Mouse (Mus musculus) cortical plate, adult 2 months (tissue): ENCODE measurements around the gene Natd1. TPM values are rescaled to one million over a fixed set of nuclear protein-coding genes. Genes with fewer than 3 reads are reported as not detected.
"Not testable (repeated sequence)": the region's sequence is repeated elsewhere in the genome, so short reads cannot be mapped to it uniquely, and the experiment has no call there.

ENCODE experiments used
- H3K27ac ChIP-seq: fragments of 200-500 bp; 2 replicates; pipeline ENCODE4 v1.5.1; 2012; ENCODE audit warnings: low read length, control low read depth, inconsistent platforms; ENCODE audit not compliant: insufficient read depth
- H3K4me1 ChIP-seq: fragments of 200-500 bp; 2 replicates; pipeline ENCODE4 v1.6.1; 2011; ENCODE audit warnings: low read length; ENCODE audit not compliant: control insufficient read depth, insufficient read depth
- H3K4me3 ChIP-seq: fragments of 200-500 bp; 2 replicates; pipeline ENCODE4 v1.5.1; 2011; ENCODE audit warnings: mild to moderate bottlenecking, low read length, control low read depth; ENCODE audit not compliant: insufficient read depth
- CTCF ChIP-seq: fragments of 200-500 bp; IDR thresholded peaks from 2 replicates; pipeline ENCODE4 v1.5.1; 2011; ENCODE audit warnings: mild to moderate bottlenecking, control low read depth, low read length; ENCODE audit not compliant: insufficient read depth; ENCODE audit errors: extremely low read depth
- POLR2A ChIP-seq: fragments of 200-500 bp; IDR thresholded peaks from 2 replicates; pipeline ENCODE4 v1.6.1; 2011; ENCODE audit warnings: mild to moderate bottlenecking, low read length, control low read depth; ENCODE audit not compliant: insufficient read depth; ENCODE audit errors: extremely low read depth
- polyA plus RNA-seq: library from polyadenylated mRNA; depleted of rRNA; stranded (reverse); fragments of >200 nt; gene quantifications from 2 replicates; pipeline ENCODE4 v1.2.3, GENCODE M21; 2012

The Natd1 gene
- polyA plus RNA-seq, 1 experiment = 12.4 TPM

DNA sequence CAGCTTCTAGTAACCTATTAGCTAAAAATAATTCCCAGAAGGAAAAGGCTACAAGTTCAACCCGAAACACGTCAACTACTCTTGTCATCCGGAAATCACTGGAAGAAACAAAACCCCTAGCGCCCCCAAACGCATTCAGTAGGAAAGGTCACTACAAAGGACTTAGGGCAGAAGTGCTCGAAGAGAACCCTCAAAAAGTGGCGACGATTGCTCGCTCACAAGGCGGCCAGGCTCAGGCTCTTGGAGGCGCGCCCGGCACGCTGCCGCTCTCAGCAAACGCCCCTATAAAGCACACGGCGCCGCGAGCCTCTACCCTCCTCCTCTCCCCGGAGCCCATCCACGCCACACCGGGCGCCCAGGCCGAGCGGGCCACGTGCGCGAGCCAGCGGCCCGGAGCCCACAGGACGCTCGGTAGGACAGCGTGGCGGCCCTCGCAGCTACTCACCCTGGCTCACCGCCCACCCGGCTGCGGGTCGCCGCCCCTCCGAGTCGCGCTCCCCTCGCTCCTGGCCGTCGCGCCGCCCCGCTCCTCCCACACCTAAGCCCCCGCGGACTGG, 36.4 kb downstream of the Natd1 start:
- TF ChIP-seq CTCF (no peak), POLR2A (no peak)
- Histone ChIP-seq H3K4me1 (peaks cover 9% of the 10 kb centered on the region), H3K27ac (peak overlapping the region; percentile 30; the same call in 1 of the 2 replicates), H3K4me3 (peak overlapping the region; percentile 66)

DNA sequence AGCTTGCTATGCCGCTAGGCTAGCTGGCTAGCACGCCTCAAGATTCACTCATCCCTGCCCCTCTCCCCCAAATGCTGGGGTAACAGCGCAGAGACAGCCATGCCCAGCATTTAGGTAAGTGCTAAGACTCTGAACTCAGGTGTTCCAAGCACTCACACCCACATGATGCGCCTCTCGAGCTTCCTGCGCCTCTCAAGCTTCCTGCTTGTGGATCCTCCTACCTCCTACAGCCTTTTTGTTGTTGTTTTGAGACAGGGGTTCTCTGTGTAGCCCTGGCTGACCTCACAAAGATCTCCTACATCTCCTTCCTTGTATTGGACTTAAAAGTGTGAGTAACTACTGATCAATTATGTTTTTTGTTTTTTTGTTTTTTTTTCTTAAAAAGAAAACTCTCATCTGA, 41.4 kb downstream of the Natd1 start:
- TF ChIP-seq CTCF = no peak
- TF ChIP-seq POLR2A = no peak
- no peak overlapping the region for H3K4me3 ChIP-seq
- H3K27ac ChIP-seq = no peak overlapping the region

DNA sequence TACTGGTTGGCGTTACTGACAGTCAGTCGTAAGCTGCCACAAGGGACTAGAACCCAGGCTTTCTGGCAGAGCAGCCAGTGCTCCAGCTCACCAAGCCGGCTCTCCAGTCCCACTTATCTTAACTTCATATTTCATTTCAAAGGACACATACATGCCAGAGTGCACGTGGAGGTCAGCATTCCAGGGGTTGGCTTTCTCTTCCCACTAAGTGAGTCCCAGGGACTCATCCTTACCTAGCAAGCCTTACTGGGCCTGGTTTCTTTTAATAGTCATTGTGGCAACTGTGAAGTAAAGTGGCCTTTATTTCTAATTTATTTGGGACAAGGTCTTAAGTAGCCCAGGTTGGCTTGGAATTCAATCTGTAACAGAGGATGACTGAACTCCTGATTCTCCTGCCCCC, 43.1 kb downstream of the Natd1 start:
- TF ChIP-seq POLR2A (no peak), CTCF (no peak)
- Histone ChIP-seq H3K4me1 (peaks cover 13% of the 10 kb centered on the region), H3K4me3 (no peak overlapping the region), H3K27ac (no peak overlapping the region)

More for the DNA sequence above, 41.4 kb downstream of the Natd1 start:
- H3K4me1 ChIP-seq = peaks cover 15% of the 10 kb centered on the region

DNA sequence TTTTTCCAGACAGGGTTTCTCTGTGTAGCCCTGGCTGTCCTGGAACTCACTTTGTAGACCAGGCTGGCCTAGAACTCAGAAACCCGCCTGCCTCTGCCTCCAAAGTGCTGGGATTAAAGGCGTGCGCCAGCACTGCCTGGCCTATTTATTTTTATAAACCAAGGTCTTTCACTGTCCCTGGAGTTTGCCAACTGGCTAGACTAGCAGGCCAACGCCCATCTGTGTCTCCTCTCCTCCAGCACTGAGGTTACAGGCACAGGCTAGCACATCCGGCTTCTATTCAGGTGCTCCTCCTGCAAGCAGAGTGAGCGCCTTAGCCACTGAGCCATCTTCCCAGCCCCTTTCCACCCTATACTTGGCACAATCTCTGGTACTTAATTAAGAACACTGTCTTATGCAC, 45.1 kb downstream of the Natd1 start:
- H3K4me1 ChIP-seq = peaks cover 13% of the 10 kb centered on the region
- not testable (repeated sequence) for H3K4me3 ChIP-seq, H3K27ac ChIP-seq

DNA sequence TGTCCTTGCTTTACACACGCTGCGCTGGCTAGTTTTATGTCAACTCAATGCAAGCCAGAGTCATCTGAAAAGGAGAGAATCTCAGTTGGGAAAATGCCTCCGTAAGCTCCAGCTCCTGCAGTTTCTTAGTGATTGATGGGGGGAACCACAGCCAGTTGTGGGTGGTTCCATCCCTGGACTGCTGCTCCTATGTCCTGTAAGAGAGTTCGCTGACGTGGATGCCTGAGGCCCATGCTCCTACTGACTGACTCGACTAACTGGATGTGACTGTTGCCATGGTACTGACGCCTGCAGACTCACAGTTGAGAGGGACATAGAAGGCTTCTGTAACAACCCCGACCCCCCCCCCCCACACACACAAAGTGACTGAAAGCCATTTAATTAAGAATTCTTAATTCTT, 46.6 kb downstream of the Natd1 start:
- Histone ChIP-seq H3K4me1 (peaks cover 9% of the 10 kb centered on the region; the same call in 1 of the 2 replicates), H3K4me3 (no peak overlapping the region), H3K27ac (no peak overlapping the region)
- TF ChIP-seq POLR2A = no peak
- no peak for TF ChIP-seq CTCF

DNA sequence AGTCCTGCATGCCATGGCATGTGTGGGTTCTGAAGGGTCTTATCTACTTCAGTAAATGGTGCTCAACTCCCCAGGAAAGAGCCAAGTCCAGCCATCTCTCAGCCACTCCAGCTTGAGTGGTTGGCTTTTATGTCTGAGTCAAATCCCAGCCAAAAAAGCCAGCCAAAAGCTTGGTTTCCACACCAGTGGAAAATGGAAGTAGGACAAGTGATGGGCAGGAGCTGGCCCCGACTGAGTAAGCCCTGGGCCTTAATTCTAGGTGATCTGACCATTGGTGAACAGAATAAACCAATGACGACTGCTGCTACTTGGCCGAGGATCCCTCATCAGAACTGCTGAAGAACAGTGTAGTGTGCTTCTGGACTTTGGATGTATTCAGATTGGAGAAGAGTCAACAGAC, 47.1 kb downstream of the Natd1 start:
- peaks cover 7% of the 10 kb centered on the region; the same call in 1 of the 2 replicates for H3K4me1 ChIP-seq
- H3K4me3 ChIP-seq = no peak overlapping the region
- no peak for TF ChIP-seq CTCF
- TF ChIP-seq POLR2A = no peak
- no peak overlapping the region for H3K27ac ChIP-seq

DNA sequence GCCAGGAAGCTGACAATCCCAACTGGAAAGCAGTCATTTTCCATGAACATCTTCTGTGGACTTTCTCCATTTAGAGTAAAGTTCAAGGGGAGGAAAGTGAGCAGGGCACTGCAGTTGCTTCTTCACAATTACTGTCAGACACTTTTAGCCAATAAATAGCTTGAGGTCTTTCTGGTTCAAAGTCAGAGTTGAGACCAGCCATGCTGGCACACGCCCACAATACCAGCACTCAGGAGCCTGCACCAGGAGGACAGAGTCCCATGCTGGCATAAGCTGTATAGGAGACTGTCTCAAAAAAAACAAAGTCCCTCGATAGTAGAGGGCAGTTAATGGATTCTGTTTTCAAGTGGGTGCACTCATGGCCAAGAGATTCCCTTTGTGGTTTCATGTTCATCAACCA, 48.5 kb downstream of the Natd1 start:
- no peak for TF ChIP-seq POLR2A
- TF ChIP-seq CTCF = no peak
- Histone ChIP-seq H3K4me3 (no peak overlapping the region), H3K27ac (no peak overlapping the region), H3K4me1 (peaks cover 5% of the 10 kb centered on the region; the same call in 1 of the 2 replicates)

DNA sequence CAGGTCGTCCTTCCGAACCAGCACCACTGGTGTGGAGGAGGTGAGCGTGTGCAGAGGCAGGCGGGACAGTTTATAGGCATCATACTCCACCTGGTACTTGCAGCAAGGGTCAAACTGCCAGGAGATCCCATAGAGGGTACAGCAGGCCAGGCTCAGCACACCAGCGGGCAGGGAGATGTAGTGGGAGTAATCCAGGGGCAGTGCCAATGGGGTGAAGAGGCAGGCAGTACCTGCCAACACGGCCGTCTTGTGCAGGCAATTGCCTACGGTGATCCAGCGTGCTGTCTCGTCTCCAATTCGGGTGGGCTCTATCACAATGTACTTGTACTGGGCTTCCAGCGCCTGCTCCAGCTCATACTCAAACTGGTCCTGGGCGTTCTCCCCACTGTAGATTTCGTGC, 49.6 kb downstream of the Natd1 start:
- Histone ChIP-seq H3K4me3 (no peak overlapping the region), H3K27ac (no peak overlapping the region), H3K4me1 (peaks cover 5% of the 10 kb centered on the region; the same call in 1 of the 2 replicates)
- TF ChIP-seq CTCF = no peak
- no peak for TF ChIP-seq POLR2A

DNA sequence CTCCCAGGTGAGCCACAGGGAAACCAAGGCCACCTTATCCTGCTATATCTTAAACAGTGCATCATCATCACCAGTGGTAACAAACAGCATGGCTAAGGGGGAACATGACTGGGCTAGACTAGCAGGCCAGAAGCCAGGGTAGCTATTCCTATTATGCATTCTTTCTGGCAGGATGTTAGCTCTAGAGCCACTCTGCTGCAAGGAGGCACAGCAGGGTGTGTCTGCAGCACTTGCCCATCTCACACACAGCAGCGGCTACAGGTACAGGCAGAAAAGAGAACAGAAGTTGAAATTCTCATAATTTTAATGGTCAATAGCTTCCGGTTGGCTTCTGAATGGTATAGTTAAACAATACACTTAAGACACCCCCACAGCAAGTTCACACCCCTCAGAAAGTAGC, 50.4 kb downstream of the Natd1 start:
- H3K27ac ChIP-seq = no peak overlapping the region
- TF ChIP-seq POLR2A (no peak), CTCF (no peak)
- no peak overlapping the region for H3K4me3 ChIP-seq
- peaks cover 5% of the 10 kb centered on the region; the same call in 1 of the 2 replicates for H3K4me1 ChIP-seq

DNA sequence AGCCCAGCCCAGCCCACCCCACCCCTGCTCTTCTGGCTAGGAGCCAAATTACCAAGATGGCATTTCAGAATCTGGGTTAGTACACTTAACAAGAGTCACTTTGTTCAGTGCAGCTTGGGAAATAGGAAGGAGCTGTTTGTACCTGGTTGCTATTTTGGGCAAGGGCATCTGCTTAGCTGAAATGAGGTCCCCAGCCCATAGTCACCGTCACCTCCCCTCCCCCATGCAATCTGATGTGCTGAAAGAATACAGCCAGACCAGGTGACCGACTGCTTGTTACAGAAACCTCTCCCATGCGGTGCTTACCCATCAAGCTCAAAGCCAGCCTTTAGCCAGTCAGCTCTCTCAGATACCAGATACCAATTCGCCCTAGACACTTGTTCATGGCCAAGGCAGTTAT, 51.4 kb downstream of the Natd1 start:
- Histone ChIP-seq H3K4me3 (no peak overlapping the region), H3K4me1 (peaks cover 5% of the 10 kb centered on the region; the same call in 1 of the 2 replicates), H3K27ac (no peak overlapping the region)
- TF ChIP-seq CTCF (no peak), POLR2A (no peak)
